Mouse (Mus musculus): ENCODE results near the gene Pbp2. TPM values are rescaled to one million over a fixed set of nuclear protein-coding genes. Genes with fewer than 3 reads are reported as not detected.

Gene Pbp2
- total RNA-seq, 2 experiments from 2014 or later = not detected

GRCm38 (mm10) chr6:135304576-135305260, 5.5 kb downstream of the Pbp2 start:
- DNase-seq (ENCODE audit: extremely low spot score in 1 of 2, low spot score in 2 of 2) = no peak
- intact Hi-C loops (cut with DNase I) = no loop called here

GRCm38 (mm10) chr6:135302421-135303125, 7.6 kb downstream of the Pbp2 start:
- intact Hi-C loops (cut with DNase I) = no loop called here

DNA sequence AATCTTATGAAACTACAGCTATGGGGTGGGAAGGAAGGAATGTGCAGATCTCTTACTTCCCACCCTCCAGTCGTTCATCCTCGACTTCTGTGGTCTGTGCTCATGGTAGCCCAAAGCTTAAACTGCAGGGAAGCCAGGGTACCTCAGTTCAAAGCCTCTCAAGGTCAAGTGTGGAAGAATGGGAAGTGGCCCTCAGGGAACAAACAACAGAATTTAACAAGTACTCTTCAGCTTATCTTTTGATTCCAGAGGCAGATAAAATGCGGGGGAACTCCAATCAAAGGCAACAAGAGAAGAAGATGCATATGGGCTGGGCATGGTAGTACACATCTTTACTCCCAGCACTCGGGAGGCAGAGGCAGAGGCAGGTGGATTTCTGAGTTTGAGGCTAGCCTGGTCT, 9.7 kb downstream of the Pbp2 start:
- intact Hi-C loops (cut with DNase I) = no loop called here
- no peak for DNase-seq (ENCODE audit: extremely low spot score in 1 of 2, low spot score in 2 of 2)

More at GRCm38 (mm10) chr6:135302421-135303125, 7.6 kb downstream of the Pbp2 start:
- DNase-seq (ENCODE audit: extremely low spot score in 1 of 2, low spot score in 2 of 2) = no peak

GRCm38 (mm10) chr6:135299024-135299550, 11.1 kb downstream of the Pbp2 start:
- intact Hi-C loops (cut with DNase I) = no loop called here
- DNase-seq (ENCODE audit: extremely low spot score in 1 of 2, low spot score in 2 of 2) = no peak

- no peak for DNase-seq (ENCODE audit: extremely low spot score in 1 of 2, low spot score in 2 of 2)
These were observed 12.6 kb downstream of the Pbp2 start for GRCm38 (mm10) chr6:135297570-135297969.

DNA sequence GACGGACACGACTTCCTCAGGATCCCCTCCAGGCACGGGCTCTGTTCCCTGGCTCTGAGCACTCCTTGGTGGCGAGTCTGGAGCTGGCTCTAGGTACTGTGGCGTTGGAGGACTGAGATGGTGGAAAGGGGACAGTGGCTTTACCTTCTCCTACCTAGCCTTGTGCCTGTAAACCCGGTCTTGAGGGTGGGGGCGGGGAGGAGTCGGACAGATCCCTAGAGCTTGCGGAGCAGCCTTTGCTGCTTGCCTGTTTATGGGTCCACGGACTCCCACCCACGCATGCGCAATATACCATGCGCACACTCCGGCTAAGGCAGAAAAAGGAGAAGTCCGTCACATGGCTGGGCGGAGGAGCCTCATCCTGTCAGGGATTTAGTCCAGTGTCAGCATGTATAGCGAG, 13.9 kb downstream of the Pbp2 start:
- intact Hi-C loops (cut with DNase I) = no loop called here
- DNase-seq (ENCODE audit: extremely low spot score in 1 of 2, low spot score in 2 of 2) = peak in 1 of 2 experiments; percentile 61

More at GRCm38 (mm10) chr6:135297570-135297969, 12.6 kb downstream of the Pbp2 start:
- intact Hi-C loops (cut with DNase I) = no loop called here

DNA sequence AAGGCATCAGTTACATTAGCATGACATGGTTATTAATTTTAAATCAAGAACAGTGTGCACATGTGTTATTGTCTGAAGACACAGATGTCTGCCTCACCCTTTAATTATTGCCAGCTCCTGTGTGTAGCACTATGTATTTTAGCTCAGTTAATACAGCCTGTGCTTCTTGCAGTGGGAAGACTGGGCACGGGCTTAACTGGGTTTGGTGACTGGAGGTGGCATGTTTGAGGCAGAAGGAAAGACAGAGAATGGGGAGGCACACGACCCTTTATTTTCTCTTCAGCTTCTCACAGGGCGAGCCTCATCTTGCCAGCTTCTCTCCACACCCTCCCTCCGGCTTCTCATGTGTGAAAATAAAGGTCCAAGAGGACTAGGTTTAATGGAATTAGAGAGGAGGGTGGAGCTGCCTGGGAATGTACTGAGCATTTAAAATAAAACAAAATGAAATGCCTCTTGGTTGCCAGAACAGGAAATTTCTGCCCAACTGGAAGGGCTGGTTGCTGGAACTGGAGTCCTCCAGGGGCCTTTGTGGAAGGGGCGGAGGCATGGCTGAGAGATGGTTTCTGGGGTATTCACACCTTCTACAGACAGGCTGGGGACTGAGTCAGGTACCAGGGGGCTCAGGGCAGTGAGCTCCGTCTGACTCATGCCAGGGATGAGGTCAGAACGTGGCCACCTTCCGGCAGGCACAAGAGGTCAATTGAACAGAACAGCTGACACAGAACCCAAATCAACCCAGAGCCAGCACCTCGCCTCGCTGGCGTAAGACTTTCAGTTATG, 14.9 kb downstream of the Pbp2 start:
- intact Hi-C loops (cut with DNase I) = no loop called here
- peak in 1 of 2 experiments; percentile 20 for DNase-seq (ENCODE audit: extremely low spot score in 1 of 2, low spot score in 2 of 2)

- no peak for DNase-seq (ENCODE audit: extremely low spot score in 1 of 2, low spot score in 2 of 2)
- intact Hi-C loops (cut with DNase I) = no loop called here
These were observed 16.1 kb downstream of the Pbp2 start for GRCm38 (mm10) chr6:135294150-135294549.

GRCm38 (mm10) chr6:135292391-135292790, 17.8 kb downstream of the Pbp2 start:
- intact Hi-C loops (cut with DNase I) = no loop called here
- no peak for DNase-seq (ENCODE audit: extremely low spot score in 1 of 2, low spot score in 2 of 2)

- intact Hi-C loops (cut with DNase I) = no loop called here
- no peak for DNase-seq (ENCODE audit: extremely low spot score in 1 of 2, low spot score in 2 of 2)
These were observed 30.3 kb downstream of the Pbp2 start for GRCm38 (mm10) chr6:135279856-135280255.

DNA sequence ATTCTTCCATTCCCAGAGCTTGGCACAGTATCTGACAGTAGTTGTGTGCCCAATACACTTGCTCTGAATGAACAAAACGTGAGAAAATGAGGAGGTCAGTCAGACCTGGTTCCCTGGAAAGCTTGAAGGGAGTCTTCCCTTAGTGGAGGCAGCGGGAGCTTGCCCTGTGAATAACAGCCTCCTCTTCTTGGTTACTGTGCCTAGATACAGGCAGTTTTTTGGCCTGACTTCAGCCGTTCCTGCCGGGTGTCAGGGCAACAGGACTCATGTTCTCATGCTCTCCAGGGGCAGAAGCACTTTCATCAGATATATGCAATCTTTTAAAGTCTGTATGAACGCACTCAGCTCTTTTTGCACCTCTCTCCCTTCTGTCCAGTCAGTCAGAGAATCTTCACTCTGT, 30.9 kb downstream of the Pbp2 start:
- intact Hi-C loops (cut with DNase I) = no loop called here
- no peak for DNase-seq (ENCODE audit: extremely low spot score in 1 of 2, low spot score in 2 of 2)

GRCm38 (mm10) chr6:135278302-135278701, 31.9 kb downstream of the Pbp2 start:
- no peak for DNase-seq (ENCODE audit: extremely low spot score in 1 of 2, low spot score in 2 of 2)
- intact Hi-C loops (cut with DNase I) = no loop called here

GRCm38 (mm10) chr6:135276474-135277295, 33.5 kb downstream of the Pbp2 start:
- intact Hi-C loops (cut with DNase I) = no loop called here
- DNase-seq (ENCODE audit: extremely low spot score in 1 of 2, low spot score in 2 of 2) = no peak

DNA sequence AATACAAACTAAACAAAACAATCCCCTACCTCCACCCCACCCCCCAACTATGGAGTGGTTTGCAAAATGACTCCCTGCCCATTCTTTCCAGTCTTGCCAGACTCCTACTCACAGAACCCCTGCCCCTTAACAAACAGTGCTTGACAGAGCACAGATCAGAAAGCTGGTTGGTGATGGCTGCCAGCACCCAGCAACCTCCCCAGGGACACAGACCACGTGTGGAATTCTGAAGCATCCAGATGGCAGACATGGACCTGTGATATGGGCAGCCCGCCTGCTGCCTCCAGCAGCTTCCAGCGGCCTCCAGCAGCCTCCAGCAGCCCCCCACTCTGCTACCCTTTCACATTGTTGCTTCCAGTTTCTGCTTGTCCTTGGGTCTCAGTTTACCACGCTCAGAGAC, 35.0 kb downstream of the Pbp2 start:
- intact Hi-C loops (cut with DNase I) = no loop called here
- no peak for DNase-seq (ENCODE audit: extremely low spot score in 1 of 2, low spot score in 2 of 2)

GRCm38 (mm10) chr6:135273066-135273465, 37.1 kb downstream of the Pbp2 start:
- intact Hi-C loops (cut with DNase I) = no loop called here

GRCm38 (mm10) chr6:135271761-135272160, 38.4 kb downstream of the Pbp2 start:
- intact Hi-C loops (cut with DNase I) = no loop called here
- DNase-seq (ENCODE audit: extremely low spot score in 1 of 2, low spot score in 2 of 2) = no peak

More at GRCm38 (mm10) chr6:135273066-135273465, 37.1 kb downstream of the Pbp2 start:
- no peak for DNase-seq (ENCODE audit: extremely low spot score in 1 of 2, low spot score in 2 of 2)

DNA sequence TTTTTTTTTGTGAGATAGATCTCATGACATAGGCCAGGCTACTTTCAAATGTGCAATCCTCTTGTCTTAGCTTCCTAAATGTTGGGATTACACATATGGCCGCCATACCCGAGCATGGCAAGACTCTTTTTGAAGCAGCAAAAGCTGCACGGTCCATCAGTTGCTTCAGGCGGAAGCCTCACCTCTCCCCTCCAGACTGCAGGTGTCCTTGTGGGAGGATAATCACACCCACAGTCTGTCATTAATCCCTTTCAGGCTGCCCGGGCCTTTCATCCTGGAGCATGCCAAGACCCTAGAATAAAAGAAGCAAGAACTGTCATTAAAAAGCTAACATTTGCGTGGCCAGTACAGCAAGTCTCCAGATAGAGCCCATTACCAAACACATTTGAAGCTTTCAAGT, 40.6 kb downstream of the Pbp2 start:
- intact Hi-C loops (cut with DNase I) = no loop called here
- no peak for DNase-seq (ENCODE audit: extremely low spot score in 1 of 2, low spot score in 2 of 2)

DNA sequence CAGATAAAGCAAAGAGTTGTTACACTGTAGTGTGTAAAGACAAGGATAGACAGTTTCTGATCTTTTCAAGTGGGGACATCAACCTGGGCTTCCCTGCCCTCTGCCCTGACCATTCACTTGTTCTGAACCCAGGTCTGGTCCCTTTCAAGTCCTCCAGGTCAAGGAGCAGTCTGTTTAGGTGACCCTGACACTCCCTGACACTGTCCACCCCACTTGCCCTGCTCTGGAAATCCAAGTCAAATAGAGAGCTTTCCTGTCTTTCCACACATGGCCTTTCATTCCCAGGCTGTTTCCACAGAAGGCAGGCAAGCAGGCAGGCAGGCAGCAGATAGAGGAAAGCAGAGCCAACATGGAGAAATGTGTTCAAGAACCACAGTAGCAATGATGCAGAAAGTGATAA, 41.8 kb downstream of the Pbp2 start:
- DNase-seq (ENCODE audit: extremely low spot score in 1 of 2, low spot score in 2 of 2) = no peak
- intact Hi-C loops (cut with DNase I) = no loop called here

DNA sequence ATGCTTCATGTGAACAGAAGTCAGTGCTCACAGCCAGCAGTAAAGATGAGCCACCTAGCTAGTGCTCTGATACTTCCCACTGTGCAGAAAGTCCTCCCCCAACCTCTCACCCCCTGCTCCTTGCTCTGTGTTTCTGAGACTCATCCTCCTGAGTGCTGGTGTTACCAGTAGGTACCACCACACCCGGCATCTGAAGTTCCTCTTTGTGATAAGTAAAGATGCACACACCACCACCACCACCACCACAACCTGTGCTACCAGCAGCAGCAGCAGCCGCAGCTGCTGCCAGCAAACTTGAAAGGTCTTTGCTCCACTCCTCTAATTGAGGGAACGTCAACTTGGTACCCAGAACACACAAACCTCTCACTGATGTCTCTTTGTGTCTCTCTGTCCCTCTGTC, 43.0 kb downstream of the Pbp2 start:
- no peak for DNase-seq (ENCODE audit: extremely low spot score in 1 of 2, low spot score in 2 of 2)
- intact Hi-C loops (cut with DNase I) = no loop called here
